Mouse (Mus musculus): ENCODE data around the gene Krt1. TPM values are rescaled to one million over a fixed set of nuclear protein-coding genes. Genes with fewer than 3 reads are reported as not detected.

The Krt1 gene
- not detected for polyA plus RNA-seq (2014; fragmentation: Illumina TruSeq; extraction: RNeasy Lipid Tissue Mini Kit (QIAGEN cat#74804); ENCODE audit: low read depth, low replicate concordance)

DNA sequence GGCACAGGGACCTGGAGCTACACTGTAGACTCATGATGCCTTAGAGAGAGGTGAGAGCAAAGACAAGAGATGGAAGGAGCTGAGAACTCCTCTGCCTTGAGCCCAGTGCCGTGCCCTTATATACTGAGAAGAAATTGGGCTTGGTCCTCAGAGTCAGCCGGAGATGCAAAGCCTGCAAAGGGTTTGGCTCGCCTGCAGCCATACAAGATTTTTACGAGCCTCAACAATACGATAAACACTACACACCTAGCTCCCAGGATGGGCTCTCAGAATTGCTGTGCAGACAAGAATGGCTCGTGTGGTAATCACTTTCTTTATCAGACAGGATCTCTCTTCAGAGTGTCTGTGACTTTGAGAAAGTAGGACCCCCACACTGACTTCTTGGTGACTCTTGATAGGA lies at the start of gene Krt1:
Gene Krt1, minus strand, starts transcription at position 101 of the 400 bp plus-strand sequence.

DNA sequence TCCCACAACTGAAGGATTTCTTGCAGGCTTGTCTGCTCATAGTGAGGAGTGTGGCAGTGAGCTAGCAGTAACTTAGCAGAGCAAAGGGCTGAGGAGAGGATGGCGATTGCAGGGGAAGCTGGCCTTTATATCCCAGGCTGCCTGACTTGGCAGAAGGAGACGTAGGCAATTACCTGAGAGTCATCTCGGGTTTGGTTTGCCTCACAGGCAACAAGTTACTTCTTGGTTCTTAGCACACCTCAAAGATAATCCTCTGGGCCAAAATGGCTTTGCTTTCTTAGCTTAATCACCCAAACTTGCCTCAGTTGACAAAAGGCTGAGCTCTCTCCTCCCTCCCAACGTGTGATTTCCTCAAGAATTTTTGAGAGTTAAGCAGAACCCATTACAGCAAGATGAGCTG lies 42.2 kb upstream of the Krt1 start, which contains the start of gene Krt76:
Gene Krt76, minus strand, starts transcription at position 101 of the 400 bp plus-strand sequence.

DNA sequence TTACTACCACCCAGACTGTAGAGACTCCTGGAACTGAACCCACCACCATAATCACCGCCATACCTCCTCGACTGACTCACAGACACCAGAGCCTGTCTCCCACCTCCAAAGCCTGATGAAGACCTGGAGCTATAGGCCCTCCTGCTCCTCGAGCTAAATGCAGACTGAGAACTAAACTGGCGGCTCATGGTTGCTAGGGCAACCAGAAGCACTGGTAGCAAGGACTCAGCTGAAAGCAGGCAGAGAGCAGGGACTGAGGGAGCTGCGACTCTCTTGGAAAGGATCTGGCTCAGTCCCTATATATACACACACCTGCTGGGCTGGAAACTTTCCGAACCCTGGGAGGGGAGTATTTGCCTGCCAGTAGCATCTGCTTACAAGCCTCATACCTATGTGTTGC lies 18.8 kb upstream of the Krt1 start, which contains the start of gene Krt77:
Gene Krt77, minus strand, starts transcription at position 275 of the 400 bp plus-strand sequence.

DNA sequence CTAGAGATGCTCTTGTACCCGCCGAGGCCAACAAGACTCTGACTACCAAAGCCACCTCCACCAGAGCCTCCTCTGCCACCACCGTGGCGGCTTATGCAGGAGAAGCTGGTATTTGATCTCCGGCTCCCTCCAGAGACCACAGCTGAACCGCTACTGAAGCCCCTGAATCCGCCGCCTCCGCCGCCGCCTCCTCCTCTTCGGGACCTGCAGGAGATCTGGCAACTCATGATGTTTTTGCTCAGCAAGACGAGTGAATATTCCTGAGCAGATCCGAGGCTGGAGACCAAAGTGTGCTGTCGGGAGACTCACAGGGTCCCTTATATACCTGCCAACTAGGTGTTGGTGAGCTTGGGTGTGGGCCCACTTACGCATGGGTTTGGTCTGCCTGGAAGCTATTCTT lies 32.7 kb downstream of the Krt1 start, which contains the start of gene Krt2:
Gene Krt2, minus strand, starts transcription at position 295 of the 400 bp plus-strand sequence.

DNA sequence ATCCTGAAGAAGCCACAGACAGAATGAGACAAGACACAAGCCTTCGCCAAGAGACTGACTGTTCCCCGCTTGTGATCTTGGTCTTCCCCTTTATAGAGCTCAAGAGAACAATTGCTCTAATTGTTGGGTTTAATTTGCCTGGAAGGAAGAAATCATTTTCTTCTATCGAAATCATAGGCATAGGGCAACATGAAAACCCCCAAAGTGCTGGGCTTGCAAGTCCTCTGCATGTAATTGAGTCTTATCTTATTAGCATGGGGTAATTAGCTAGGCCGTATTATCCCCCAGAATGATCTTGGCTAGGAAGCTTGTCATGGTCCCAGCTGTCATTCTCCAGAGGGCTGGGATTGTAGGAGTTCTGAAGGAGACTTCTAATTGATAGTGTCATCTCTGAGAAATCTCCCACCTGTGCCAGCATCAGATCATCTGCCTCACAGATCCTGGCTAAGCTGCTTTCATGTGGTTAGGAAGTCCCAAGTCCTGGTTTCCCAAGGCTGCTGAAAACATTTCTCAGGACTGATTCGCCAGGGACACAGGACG lies 48.2 kb downstream of the Krt1 start, which contains the start of gene Krt73:
Gene Krt73, minus strand, starts transcription at position 51 of the 540 bp plus-strand sequence.

Other genes with a start within 250 kb of the Krt1 start
- gene Gm5414, start 222.6 kb downstream of the Krt1 start, polyA plus RNA-seq (2014; fragmentation: Illumina TruSeq; extraction: RNeasy Lipid Tissue Mini Kit (QIAGEN cat#74804); ENCODE audit: low read depth, low replicate concordance): not detected
- not detected for gene Gm5478, start 203.4 kb downstream of the Krt1 start, polyA plus RNA-seq (2014; fragmentation: Illumina TruSeq; extraction: RNeasy Lipid Tissue Mini Kit (QIAGEN cat#74804); ENCODE audit: low read depth, low replicate concordance)
- gene Krt6b, start 170.5 kb downstream of the Krt1 start, polyA plus RNA-seq (2014; fragmentation: Illumina TruSeq; extraction: RNeasy Lipid Tissue Mini Kit (QIAGEN cat#74804); ENCODE audit: low read depth, low replicate concordance): not detected
- not detected for gene Krt6a, start 156.5 kb downstream of the Krt1 start, polyA plus RNA-seq (2014; fragmentation: Illumina TruSeq; extraction: RNeasy Lipid Tissue Mini Kit (QIAGEN cat#74804); ENCODE audit: low read depth, low replicate concordance)
- not detected for gene Krt5, start 137.9 kb downstream of the Krt1 start, polyA plus RNA-seq (2014; fragmentation: Illumina TruSeq; extraction: RNeasy Lipid Tissue Mini Kit (QIAGEN cat#74804); ENCODE audit: low read depth, low replicate concordance)
- gene Krt71, start 107.7 kb downstream of the Krt1 start, polyA plus RNA-seq (2014; fragmentation: Illumina TruSeq; extraction: RNeasy Lipid Tissue Mini Kit (QIAGEN cat#74804); ENCODE audit: low read depth, low replicate concordance): not detected
- gene Krt72, start 64.3 kb downstream of the Krt1 start, polyA plus RNA-seq (2014; fragmentation: Illumina TruSeq; extraction: RNeasy Lipid Tissue Mini Kit (QIAGEN cat#74804); ENCODE audit: low read depth, low replicate concordance): not detected
- not detected for gene Krt73, start 48.4 kb downstream of the Krt1 start, polyA plus RNA-seq (2014; fragmentation: Illumina TruSeq; extraction: RNeasy Lipid Tissue Mini Kit (QIAGEN cat#74804); ENCODE audit: low read depth, low replicate concordance)
- gene Krt2, start 32.6 kb downstream of the Krt1 start, polyA plus RNA-seq (2014; fragmentation: Illumina TruSeq; extraction: RNeasy Lipid Tissue Mini Kit (QIAGEN cat#74804); ENCODE audit: low read depth, low replicate concordance): not detected
- not detected for gene Krt77, start 18.9 kb upstream of the Krt1 start, polyA plus RNA-seq (2014; fragmentation: Illumina TruSeq; extraction: RNeasy Lipid Tissue Mini Kit (QIAGEN cat#74804); ENCODE audit: low read depth, low replicate concordance)
- not detected for gene Krt76, start 42.1 kb upstream of the Krt1 start, polyA plus RNA-seq (2014; fragmentation: Illumina TruSeq; extraction: RNeasy Lipid Tissue Mini Kit (QIAGEN cat#74804); ENCODE audit: low read depth, low replicate concordance)
- gene Krt4, start 73.9 kb upstream of the Krt1 start, polyA plus RNA-seq (2014; fragmentation: Illumina TruSeq; extraction: RNeasy Lipid Tissue Mini Kit (QIAGEN cat#74804); ENCODE audit: low read depth, low replicate concordance): not detected
- gene Krt79, start 89.5 kb upstream of the Krt1 start, polyA plus RNA-seq (2014; fragmentation: Illumina TruSeq; extraction: RNeasy Lipid Tissue Mini Kit (QIAGEN cat#74804); ENCODE audit: low read depth, low replicate concordance): 0.52 TPM
- not detected for gene Krt78, start 103.5 kb upstream of the Krt1 start, polyA plus RNA-seq (2014; fragmentation: Illumina TruSeq; extraction: RNeasy Lipid Tissue Mini Kit (QIAGEN cat#74804); ENCODE audit: low read depth, low replicate concordance)
- 3.2 TPM for gene Krt8, start 153.7 kb upstream of the Krt1 start, polyA plus RNA-seq (2014; fragmentation: Illumina TruSeq; extraction: RNeasy Lipid Tissue Mini Kit (QIAGEN cat#74804); ENCODE audit: low read depth, low replicate concordance)
- 4.3 TPM for gene Krt18, start 177.4 kb upstream of the Krt1 start, polyA plus RNA-seq (2014; fragmentation: Illumina TruSeq; extraction: RNeasy Lipid Tissue Mini Kit (QIAGEN cat#74804); ENCODE audit: low read depth, low replicate concordance)
- 124 TPM for gene Eif4b, start 223.0 kb upstream of the Krt1 start, polyA plus RNA-seq (2014; fragmentation: Illumina TruSeq; extraction: RNeasy Lipid Tissue Mini Kit (QIAGEN cat#74804); ENCODE audit: low read depth, low replicate concordance)
- gene Tns2, start 249.6 kb upstream of the Krt1 start, polyA plus RNA-seq (2014; fragmentation: Illumina TruSeq; extraction: RNeasy Lipid Tissue Mini Kit (QIAGEN cat#74804); ENCODE audit: low read depth, low replicate concordance): 177 TPM